Mouse (Mus musculus) 3T3-L1 (cell line): ENCODE measurements around the gene Tex50.

Source experiments
- DNase-seq: peaks from one replicate; pipeline ENCODE4 v3.0.0-alpha.2; 2015; ENCODE audit warnings: low read depth, low spot score

Gene Tex50

GRCm38 (mm10) chr1:161122661-161123418, 36.3 kb downstream of the Tex50 start:
- no peak for DNase-seq

GRCm38 (mm10) chr1:161114591-161114990, 44.5 kb downstream of the Tex50 start:
- DNase-seq, result no peak

DNA sequence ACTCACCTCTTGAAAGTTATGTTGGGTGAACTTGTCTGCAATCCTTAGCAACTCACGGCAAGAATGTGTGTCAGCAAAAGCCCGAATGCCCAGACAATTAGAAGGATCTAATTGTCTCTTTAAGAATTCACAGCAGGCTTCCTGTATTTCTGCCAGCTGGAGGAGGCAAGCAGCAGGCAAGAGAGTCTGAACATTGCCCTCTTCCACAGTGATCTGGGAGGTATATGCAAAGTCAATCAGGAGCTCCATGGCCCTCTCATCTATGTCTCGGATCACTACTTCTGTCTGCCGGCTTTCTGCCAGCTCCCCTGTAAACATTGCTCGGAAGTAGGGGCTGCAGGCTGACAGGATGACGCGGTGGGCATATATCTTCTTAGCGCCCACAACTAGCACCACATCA, 49.9 kb downstream of the Tex50 start:
- no peak for DNase-seq
